Mouse (Mus musculus): ENCODE results near the gene Hmbs. TPM values are rescaled to one million over a fixed set of nuclear protein-coding genes. Genes with fewer than 3 reads are reported as not detected.
"Not testable (repeated sequence)": the region's sequence is repeated elsewhere in the genome, so short reads cannot be mapped to it uniquely, and the experiment has no call there.

Gene Hmbs
- polyA plus RNA-seq, 1 experiment from 2014 or later, result 135 TPM

- peak overlapping the region; percentile 87 for H3K4me3 ChIP-seq
- peak; percentile 47 for ATAC-seq (ENCODE audit: extremely low read depth, insufficient number of reproducible peaks, low FRiP score, low TSS enrichment)
- WGBS, result 3% methylated on average over 6 of the region's 6 CpGs
Observed at GRCm38 (mm10) chr9:44343290-44343689, 738 bp downstream of the Hmbs start.

GRCm38 (mm10) chr9:44342605-44343004 lies 1.4 kb downstream of the Hmbs start:
- Histone ChIP-seq H3K36me3 (peaks cover 56% of the 10 kb centered on the region), H3K9me3 (no peaks in the 10 kb centered on the region), H3K4me1 (peaks cover 32% of the 10 kb centered on the region), H3K27ac (replicated peaks) (peak overlapping the region; percentile 100), H3K4me3 (peak overlapping the region; percentile 87), H3K27me3 (replicated peaks) (no peaks in the 10 kb centered on the region), H3K4me2 (peak overlapping the region; percentile 81), H3K9ac (peak overlapping the region; percentile 95)
- no peak for ATAC-seq (ENCODE audit: extremely low read depth, insufficient number of reproducible peaks, low FRiP score, low TSS enrichment)
- WGBS, result 80% methylated on average over 1 of the region's 1 CpGs

More at GRCm38 (mm10) chr9:44343290-44343689, 738 bp downstream of the Hmbs start:
- Histone ChIP-seq H3K9me3 (no peaks in the 10 kb centered on the region), H3K27ac (replicated peaks) (peak overlapping the region; percentile 100), H3K4me1 (peaks cover 26% of the 10 kb centered on the region), H3K9ac (peak overlapping the region; percentile 95), H3K27me3 (replicated peaks) (no peaks in the 10 kb centered on the region), H3K36me3 (peaks cover 56% of the 10 kb centered on the region), H3K4me2 (peak overlapping the region; percentile 81)

GRCm38 (mm10) chr9:44342173-44342572 lies 1.9 kb downstream of the Hmbs start:
- Histone ChIP-seq H3K9ac (peak overlapping the region; percentile 95), H3K9me3 (no peaks in the 10 kb centered on the region), H3K27ac (replicated peaks) (peak overlapping the region; percentile 100), H3K4me1 (peaks cover 36% of the 10 kb centered on the region), H3K36me3 (peaks cover 56% of the 10 kb centered on the region), H3K27me3 (replicated peaks) (no peaks in the 10 kb centered on the region), H3K4me2 (peak overlapping the region; percentile 81), H3K4me3 (peak overlapping the region; percentile 87)
- WGBS, result 47% methylated on average over 3 of the region's 3 CpGs
- ATAC-seq (ENCODE audit: extremely low read depth, insufficient number of reproducible peaks, low FRiP score, low TSS enrichment), result peak; percentile 39

GRCm38 (mm10) chr9:44341487-44341886 lies 2.5 kb downstream of the Hmbs start:
- Histone ChIP-seq H3K27ac (replicated peaks) (peak overlapping the region; percentile 100), H3K36me3 (peaks cover 56% of the 10 kb centered on the region), H3K9me3 (no peaks in the 10 kb centered on the region), H3K9ac (peak overlapping the region; percentile 95), H3K4me1 (peaks cover 43% of the 10 kb centered on the region), H3K4me3 (peak overlapping the region; percentile 87), H3K27me3 (replicated peaks) (no peaks in the 10 kb centered on the region), H3K4me2 (peak overlapping the region; percentile 81)
- ATAC-seq (ENCODE audit: extremely low read depth, insufficient number of reproducible peaks, low FRiP score, low TSS enrichment), result no peak
- 68% methylated on average over 5 of the region's 5 CpGs for WGBS

GRCm38 (mm10) chr9:44338574-44338973 lies 5.5 kb downstream of the Hmbs start:
- 76% methylated on average over 5 of the region's 5 CpGs for WGBS
- Histone ChIP-seq H3K9ac (no peak overlapping the region), H3K27me3 (replicated peaks) (no peaks in the 10 kb centered on the region), H3K27ac (replicated peaks) (no peak overlapping the region), H3K9me3 (no peaks in the 10 kb centered on the region), H3K4me2 (peak overlapping the region; percentile 81), H3K36me3 (peaks cover 60% of the 10 kb centered on the region), H3K4me3 (peak overlapping the region; percentile 23; the same call in 1 of the 2 replicates), H3K4me1 (peaks cover 48% of the 10 kb centered on the region)
- ATAC-seq (ENCODE audit: extremely low read depth, insufficient number of reproducible peaks, low FRiP score, low TSS enrichment), result no peak

GRCm38 (mm10) chr9:44337436-44338169 lies 6.4 kb downstream of the Hmbs start:
- Histone ChIP-seq H3K4me1 (peaks cover 40% of the 10 kb centered on the region), H3K4me2 (peak overlapping the region; percentile 81), H3K4me3 (peak overlapping the region; percentile 97), H3K9ac (peak overlapping the region; percentile 99), H3K27ac (replicated peaks) (peak overlapping the region; percentile 29; the same call in 1 of the 2 replicates), H3K27me3 (replicated peaks) (no peaks in the 10 kb centered on the region), H3K36me3 (peaks cover 70% of the 10 kb centered on the region), H3K9me3 (no peaks in the 10 kb centered on the region)
- no peak for ATAC-seq (ENCODE audit: extremely low read depth, insufficient number of reproducible peaks, low FRiP score, low TSS enrichment)
- WGBS, result 60% methylated on average over 9 of the region's 9 CpGs

- Histone ChIP-seq H3K4me2 (peak overlapping the region; percentile 81), H3K9ac (peak overlapping the region; percentile 99), H3K4me3 (peak overlapping the region; percentile 97), H3K4me1 (peaks cover 34% of the 10 kb centered on the region), H3K36me3 (peaks cover 76% of the 10 kb centered on the region), H3K9me3 (no peaks in the 10 kb centered on the region), H3K27me3 (replicated peaks) (no peaks in the 10 kb centered on the region), H3K27ac (replicated peaks) (peak overlapping the region; percentile 29)
- ATAC-seq (ENCODE audit: extremely low read depth, insufficient number of reproducible peaks, low FRiP score, low TSS enrichment), result no peak
- 58% methylated on average over 3 of the region's 3 CpGs for WGBS
Observed at GRCm38 (mm10) chr9:44336964-44337363, 7.1 kb downstream of the Hmbs start.

GRCm38 (mm10) chr9:44336513-44336912 lies 7.5 kb downstream of the Hmbs start:
- WGBS, result 42% methylated on average over 4 of the region's 4 CpGs
- H3K4me2 ChIP-seq, result peak overlapping the region; percentile 81
- H3K4me3 ChIP-seq, result peak overlapping the region; percentile 97
- H3K4me1 ChIP-seq, result peaks cover 29% of the 10 kb centered on the region
- not testable (repeated sequence) for H3K9me3 ChIP-seq; H3K27me3 ChIP-seq (replicated peaks); ATAC-seq (ENCODE audit: extremely low read depth, insufficient number of reproducible peaks, low FRiP score, low TSS enrichment)
- H3K9ac ChIP-seq, result peak overlapping the region; percentile 99
- peak overlapping the region; percentile 29 for H3K27ac ChIP-seq (replicated peaks)
- H3K36me3 ChIP-seq, result peaks cover 77% of the 10 kb centered on the region

- WGBS, result 2% methylated on average over 5 of the region's 5 CpGs
- Histone ChIP-seq H3K9me3 (no peaks in the 10 kb centered on the region), H3K36me3 (peaks cover 77% of the 10 kb centered on the region), H3K4me2 (peak overlapping the region; percentile 81), H3K4me3 (peak overlapping the region; percentile 97), H3K9ac (peak overlapping the region; percentile 99), H3K4me1 (peaks cover 29% of the 10 kb centered on the region), H3K27me3 (replicated peaks) (no peaks in the 10 kb centered on the region), H3K27ac (replicated peaks) (peak overlapping the region; percentile 99)
- ATAC-seq (ENCODE audit: extremely low read depth, insufficient number of reproducible peaks, low FRiP score, low TSS enrichment), result no peak
Observed at GRCm38 (mm10) chr9:44336093-44336406, 8.0 kb downstream of the Hmbs start.

GRCm38 (mm10) chr9:44335331-44336092 lies 8.5 kb downstream of the Hmbs start:
- Histone ChIP-seq H3K36me3 (peaks cover 77% of the 10 kb centered on the region), H3K4me3 (peak overlapping the region; percentile 97), H3K27me3 (replicated peaks) (no peaks in the 10 kb centered on the region), H3K4me2 (peak overlapping the region; percentile 81), H3K9ac (peak overlapping the region; percentile 99), H3K9me3 (no peaks in the 10 kb centered on the region), H3K4me1 (peaks cover 29% of the 10 kb centered on the region), H3K27ac (replicated peaks) (peak overlapping the region; percentile 99)
- under 1% methylated on average over 50 of the region's 50 CpGs for WGBS
- ATAC-seq (ENCODE audit: extremely low read depth, insufficient number of reproducible peaks, low FRiP score, low TSS enrichment), result peak; percentile 11
